Mouse (Mus musculus): ENCODE measurements at regions not wholly inside any gene's neighbourhood (a gene's known extent, or its start where the extent isn't known, plus 50 kb on each side); places are given as distances from the start of the nearest gene placed in this dataset.

- TF ChIP-seq POLR2A (IDR thresholded peaks at IDR 0.05; ENCODE audit: low read depth, low read length) (no peak), CTCF (IDR thresholded peaks at IDR 0.05; ENCODE audit: extremely low read depth, insufficient read depth, insufficient read length, insufficient replicate concordance) (no peak)
Observed at GRCm38 (mm10) chr9:85466671-85467070, 139.5 kb upstream of the Tent5a start.

All from spleen, adult 2 months (tissue).